Mouse (Mus musculus): ENCODE measurements at regions not wholly inside any gene's neighbourhood (a gene's known extent, or its start where the extent isn't known, plus 50 kb on each side); places are given as distances from the start of the nearest gene placed in this dataset.

DNA sequence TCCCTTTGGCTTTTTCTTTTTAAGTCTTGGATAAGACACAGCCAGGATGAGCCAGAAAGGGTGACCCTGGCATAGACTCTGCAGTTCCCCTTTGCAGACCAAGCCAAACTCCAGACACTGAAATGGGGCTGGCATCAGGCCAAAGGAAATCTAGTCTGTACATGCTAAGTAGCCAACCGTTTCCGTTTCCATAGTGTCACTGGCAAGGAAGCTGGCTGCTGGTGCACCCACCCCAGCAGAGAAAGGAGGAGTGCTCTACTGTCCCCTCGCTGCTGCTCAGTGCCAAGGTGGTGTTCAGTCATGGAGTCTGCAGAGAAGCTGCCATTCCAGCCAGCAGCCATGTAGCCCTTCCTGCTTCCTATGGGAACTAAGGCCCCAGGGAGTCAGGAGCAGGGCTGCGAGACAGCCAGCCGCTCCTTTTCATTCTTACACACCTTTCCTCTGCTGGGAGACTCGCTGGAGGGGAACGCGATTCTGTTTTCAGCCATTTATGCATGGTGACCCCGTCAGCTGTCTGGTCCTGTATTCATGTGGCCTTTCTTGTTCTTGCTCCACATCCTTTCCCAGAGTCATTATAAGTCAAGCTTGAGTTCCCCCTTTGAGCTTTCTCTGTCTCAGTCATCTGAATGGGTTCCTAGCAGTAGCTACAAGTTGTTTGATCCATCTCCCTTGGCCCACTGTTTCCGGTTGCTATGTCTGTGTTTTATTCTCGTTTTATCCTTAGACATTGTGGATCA lies 341.3 kb downstream of the Ankrd50 start:
- 56% methylated on average over 11 of the region's 11 CpGs for WGBS
- TF ChIP-seq CTCF (IDR thresholded peaks at IDR 0.05) (peak; percentile 66), EP300 (IDR thresholded peaks at IDR 0.05) (no peak; the same call in 1 of the 2 replicates)
- Histone ChIP-seq H3K9ac (replicated peaks; ENCODE audit: low read depth) (no peak overlapping the region), H3K4me1 (ENCODE audit: insufficient read depth, low read depth, low read length) (peaks cover 20% of the 10 kb centered on the region), H3K4me3 (ENCODE audit: low read depth, low read length) (no peak overlapping the region), H3K27ac (ENCODE audit: low read length) (0 out of 2 replicates have a peak overlapping the region, but pooled peaks have one; percentile 26), H3K9me3 (ENCODE audit: low read length) (no peaks in the 10 kb centered on the region), H3K27me3 (replicated peaks; ENCODE audit: insufficient read depth, low read length) (no peaks in the 10 kb centered on the region), H3K4me2 (replicated peaks; ENCODE audit: low read depth, low read length) (no peak overlapping the region), H3K36me3 (ENCODE audit: insufficient read depth, low read length) (no peaks in the 10 kb centered on the region)
- ATAC-seq (peak; percentile 87), DNase-seq (ENCODE audit: low spot score) (peak; percentile 87)

- Histone ChIP-seq H3K4me3 (ENCODE audit: low read depth, low read length) (no peak overlapping the region), H3K27ac (ENCODE audit: low read length) (no peak overlapping the region), H3K9me3 (ENCODE audit: low read length) (no peaks in the 10 kb centered on the region), H3K27me3 (replicated peaks; ENCODE audit: insufficient read depth, low read length) (no peaks in the 10 kb centered on the region), H3K4me1 (ENCODE audit: insufficient read depth, low read depth, low read length) (peaks cover 12% of the 10 kb centered on the region), H3K4me2 (replicated peaks; ENCODE audit: low read depth, low read length) (no peak overlapping the region), H3K9ac (replicated peaks; ENCODE audit: low read depth) (no peak overlapping the region), H3K36me3 (ENCODE audit: insufficient read depth, low read length) (no peaks in the 10 kb centered on the region)
- 98% methylated on average over 4 of the region's 4 CpGs for WGBS
- DNase-seq (ENCODE audit: low spot score) (no peak), ATAC-seq (no peak)
- TF ChIP-seq EP300 (IDR thresholded peaks at IDR 0.05) (no peak), CTCF (IDR thresholded peaks at IDR 0.05) (no peak)
These were observed 345.3 kb downstream of the Ankrd50 start for GRCm38 (mm10) chr3:38139387-38139786.

GRCm38 (mm10) chr3:38138014-38138413 lies 346.6 kb downstream of the Ankrd50 start:
- no peak for DNase-seq (ENCODE audit: low spot score)
- no peak overlapping the region for H3K27ac ChIP-seq (ENCODE audit: low read length)
- H3K9ac ChIP-seq (replicated peaks; ENCODE audit: low read depth), result no peak overlapping the region
- H3K4me3 ChIP-seq (ENCODE audit: low read depth, low read length), result no peak overlapping the region
- no peaks in the 10 kb centered on the region for H3K27me3 ChIP-seq (replicated peaks; ENCODE audit: insufficient read depth, low read length)
- 0 out of 2 replicates have a peak, but pooled peaks have one; percentile 47 for TF ChIP-seq EP300 (IDR thresholded peaks at IDR 0.05)
- TF ChIP-seq CTCF (IDR thresholded peaks at IDR 0.05), result no peak
- H3K36me3 ChIP-seq (ENCODE audit: insufficient read depth, low read length), result no peaks in the 10 kb centered on the region
- H3K4me2 ChIP-seq (replicated peaks; ENCODE audit: low read depth, low read length), result no peak overlapping the region
- 61% methylated on average over 5 of the region's 5 CpGs for WGBS
- H3K9me3 ChIP-seq (ENCODE audit: low read length), result no peaks in the 10 kb centered on the region
- ATAC-seq, result peak; percentile 19; the same call in 1 of the 2 replicates
- H3K4me1 ChIP-seq (ENCODE audit: insufficient read depth, low read depth, low read length), result peaks cover 4% of the 10 kb centered on the region

DNA sequence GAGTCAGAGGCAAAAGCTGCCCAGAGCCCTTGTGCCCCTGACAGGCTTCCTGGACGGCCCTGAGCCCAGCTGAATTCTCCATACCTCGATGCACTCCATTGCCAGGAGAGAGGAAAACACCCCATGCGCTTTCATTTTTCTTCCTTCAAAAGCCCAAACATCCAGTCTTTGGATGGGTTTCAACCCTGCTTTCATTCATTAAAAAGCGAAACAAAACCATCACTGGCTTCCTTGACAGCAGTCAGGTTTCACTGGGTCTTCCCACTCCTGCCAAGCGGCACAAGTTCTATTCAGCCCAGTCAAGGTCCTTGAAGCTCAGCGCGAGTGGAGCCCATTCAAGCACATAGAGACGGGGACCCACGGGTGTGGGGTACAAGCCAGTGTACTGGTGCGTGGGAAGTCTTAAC lies 348.8 kb downstream of the Ankrd50 start:
- Histone ChIP-seq H3K4me3 (ENCODE audit: low read depth, low read length) (no peak overlapping the region), H3K9ac (replicated peaks; ENCODE audit: low read depth) (no peak overlapping the region), H3K27me3 (replicated peaks; ENCODE audit: insufficient read depth, low read length) (no peaks in the 10 kb centered on the region), H3K4me1 (ENCODE audit: insufficient read depth, low read depth, low read length) (no peaks in the 10 kb centered on the region; the same call in 1 of the 2 replicates), H3K27ac (ENCODE audit: low read length) (no peak overlapping the region), H3K9me3 (ENCODE audit: low read length) (no peaks in the 10 kb centered on the region), H3K4me2 (replicated peaks; ENCODE audit: low read depth, low read length) (no peak overlapping the region), H3K36me3 (ENCODE audit: insufficient read depth, low read length) (no peaks in the 10 kb centered on the region)
- ATAC-seq (no peak), DNase-seq (ENCODE audit: low spot score) (no peak)
- 78% methylated on average over 10 of the region's 10 CpGs for WGBS
- no peak for TF ChIP-seq EP300 (IDR thresholded peaks at IDR 0.05)
- no peak for TF ChIP-seq CTCF (IDR thresholded peaks at IDR 0.05)

- Histone ChIP-seq H3K4me1 (ENCODE audit: insufficient read depth, low read depth, low read length) (peaks cover 3% of the 10 kb centered on the region; the same call in 1 of the 2 replicates), H3K9ac (replicated peaks; ENCODE audit: low read depth) (no peak overlapping the region), H3K4me2 (replicated peaks; ENCODE audit: low read depth, low read length) (no peak overlapping the region), H3K27me3 (replicated peaks; ENCODE audit: insufficient read depth, low read length) (no peaks in the 10 kb centered on the region), H3K27ac (ENCODE audit: low read length) (no peak overlapping the region), H3K9me3 (ENCODE audit: low read length) (no peaks in the 10 kb centered on the region), H3K36me3 (ENCODE audit: insufficient read depth, low read length) (no peaks in the 10 kb centered on the region), H3K4me3 (ENCODE audit: low read depth, low read length) (no peak overlapping the region)
- TF ChIP-seq EP300 (IDR thresholded peaks at IDR 0.05), result no peak
- no peak for TF ChIP-seq CTCF (IDR thresholded peaks at IDR 0.05)
- ATAC-seq, result no peak
- WGBS, result 68% methylated on average over 4 of the region's 4 CpGs
- no peak for DNase-seq (ENCODE audit: low spot score)
These were observed 350.2 kb downstream of the Ankrd50 start for GRCm38 (mm10) chr3:38134425-38134824.

DNA sequence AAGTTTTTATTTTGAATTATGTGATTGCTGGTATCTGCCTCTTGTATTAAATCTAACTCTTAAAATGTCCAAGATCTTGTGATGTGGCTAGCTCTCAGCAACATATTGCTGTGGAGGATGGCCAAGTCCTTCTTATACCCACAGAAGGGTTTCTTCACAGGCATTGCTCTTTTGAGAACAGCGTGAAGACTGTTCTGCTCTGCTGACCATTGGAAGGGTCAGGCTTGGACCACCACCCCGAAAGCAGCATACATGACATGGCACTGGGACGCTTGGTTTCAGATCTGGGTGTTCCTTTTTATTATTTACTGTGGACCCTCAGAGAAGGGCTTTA lies 352.8 kb downstream of the Ankrd50 start:
- ATAC-seq, result no peak

More for the DNA sequence above, 352.8 kb downstream of the Ankrd50 start:
- 93% methylated on average over 3 of the region's 3 CpGs for WGBS
- H3K27ac ChIP-seq (ENCODE audit: low read length), result no peak overlapping the region
- no peak for DNase-seq (ENCODE audit: low spot score)
- TF ChIP-seq EP300 (IDR thresholded peaks at IDR 0.05) (no peak), CTCF (IDR thresholded peaks at IDR 0.05) (no peak)
- H3K9me3 ChIP-seq (ENCODE audit: low read length), result no peaks in the 10 kb centered on the region
- H3K4me2 ChIP-seq (replicated peaks; ENCODE audit: low read depth, low read length), result no peak overlapping the region
- H3K27me3 ChIP-seq (replicated peaks; ENCODE audit: insufficient read depth, low read length), result no peaks in the 10 kb centered on the region
- no peaks in the 10 kb centered on the region for H3K36me3 ChIP-seq (ENCODE audit: insufficient read depth, low read length)
- H3K4me1 ChIP-seq (ENCODE audit: insufficient read depth, low read depth, low read length), result peaks cover 3% of the 10 kb centered on the region; the same call in 1 of the 2 replicates
- no peak overlapping the region for H3K4me3 ChIP-seq (ENCODE audit: low read depth, low read length)
- no peak overlapping the region for H3K9ac ChIP-seq (replicated peaks; ENCODE audit: low read depth)
